ENCODE assay signal across 23 mouse cellular contexts in the genomic region with DNA sequence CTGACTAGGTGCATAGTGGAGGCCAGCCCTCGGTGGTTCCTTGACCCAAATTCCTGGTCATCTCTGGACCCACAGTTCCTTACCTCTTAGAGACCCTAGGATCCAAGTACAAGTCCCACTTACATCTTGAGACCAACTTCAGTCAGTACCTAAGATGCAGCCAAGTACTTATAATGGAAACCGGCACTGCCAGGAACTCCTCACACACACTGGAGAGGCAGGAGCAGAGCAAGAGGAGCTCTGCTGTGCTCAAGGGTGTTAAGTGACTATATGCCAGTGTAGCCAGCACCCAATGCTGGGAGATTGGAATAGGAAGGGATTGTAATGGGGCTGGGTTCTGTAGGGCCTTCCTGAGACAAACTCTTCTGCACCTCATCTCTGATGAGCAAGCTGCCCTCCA. TPM values are rescaled to one million over a fixed set of nuclear protein-coding genes. Genes with fewer than 3 reads are reported as not detected.
DNase-seq lines count a peak whose midpoint lies in the region; ATAC-seq and TF ChIP-seq lines count a peak whose summit lies in the region.
"Had no signal": no experiment of that assay in that cellular context is flagged by ENCODE, and none has a peak within 500 bp of the region (broad histone marks: within the 10 kb centered on the region; RNA-seq: fewer than 3 reads in every experiment).

No protein-coding gene starts in this region.

- H3K9ac ChIP-seq in heart, adult 2 months (ENCODE audit: low read depth, low read length) = no peak overlapping the region
- no peak overlapping the region for H3K9ac ChIP-seq in kidney, embryonic 15.5 days
- no peak overlapping the region for H3K9ac ChIP-seq in limb, embryonic 15.5 days
- no peak overlapping the region for H3K9ac ChIP-seq in forebrain, embryonic 11.5 days (ENCODE audit: low read length)
- H3K9ac ChIP-seq: forebrain, embryonic 13.5 days; heart, embryonic 12.5 days; limb, embryonic 13.5 days; liver, embryonic 12.5 days; liver, postnatal 0 days; midbrain, embryonic 13.5 days had no signal

- no peak for DNase-seq in heart, adult 2 months
- DNase-seq in heart, postnatal 25 days (ENCODE audit: low spot score) = no peak
- no peak for DNase-seq in kidney, adult 18-20 months
- no peak for DNase-seq in limb, embryonic 10.5 days (ENCODE audit: low spot score)
- DNase-seq in lung, postnatal 10 days = peak; percentile 33
- DNase-seq in forebrain, embryonic 11.5 days (ENCODE audit: low spot score) = no peak
- DNase-seq: embryo, embryonic 11 days; liver, postnatal 0 days; thymus, adult 2 months; thymus, postnatal 4 days had no signal

- no peak overlapping the region for H3K4me3 ChIP-seq in heart, adult 2 months
- H3K4me3 ChIP-seq in kidney, embryonic 15.5 days (replicated peaks) = no peak overlapping the region
- H3K4me3 ChIP-seq in limb, embryonic 15.5 days = no peak overlapping the region
- no peak overlapping the region for H3K4me3 ChIP-seq in limb, embryonic 10.5 days
- H3K4me3 ChIP-seq in forebrain, embryonic 11.5 days (ENCODE audit: low read depth, low read length) = no peak overlapping the region
- H3K4me3 ChIP-seq: forebrain, embryonic 13.5 days; heart, embryonic 12.5 days; limb, embryonic 13.5 days; liver, embryonic 12.5 days; midbrain, embryonic 13.5 days had no signal

- TF ChIP-seq CTCF in heart, adult 2 months (IDR thresholded peaks at IDR 0.05) = no peak

- no peaks in the 10 kb centered on the region for H3K79me2 ChIP-seq in heart, adult 2 months (replicated peaks; ENCODE audit: control insufficient read depth, insufficient read depth, low read length)

- H3K36me3 ChIP-seq in heart, adult 2 months (ENCODE audit: control insufficient read depth, insufficient read depth, low read length) = no peaks in the 10 kb centered on the region
- peaks cover 84% of the 10 kb centered on the region for H3K36me3 ChIP-seq in kidney, embryonic 15.5 days
- peaks cover 63% of the 10 kb centered on the region for H3K36me3 ChIP-seq in limb, embryonic 15.5 days
- peaks cover 95% of the 10 kb centered on the region for H3K36me3 ChIP-seq in limb, embryonic 10.5 days
- H3K36me3 ChIP-seq in forebrain, embryonic 11.5 days (ENCODE audit: control insufficient read depth, insufficient read depth, low read length) = peaks cover 5% of the 10 kb centered on the region

- no peaks in the 10 kb centered on the region for H3K27me3 ChIP-seq in heart, adult 2 months (ENCODE audit: control insufficient read depth, insufficient read depth, low read length)
- H3K27me3 ChIP-seq in kidney, embryonic 15.5 days = no peaks in the 10 kb centered on the region
- H3K27me3 ChIP-seq in limb, embryonic 15.5 days = no peaks in the 10 kb centered on the region
- H3K27me3 ChIP-seq in limb, embryonic 10.5 days (ENCODE audit: low read depth, poor library complexity, severe bottlenecking) = no peaks in the 10 kb centered on the region
- H3K27me3 ChIP-seq in forebrain, embryonic 11.5 days (ENCODE audit: control insufficient read depth, insufficient read depth, low read length) = no peaks in the 10 kb centered on the region
- H3K27me3 ChIP-seq: forebrain, embryonic 13.5 days; heart, embryonic 12.5 days; limb, embryonic 13.5 days; liver, embryonic 12.5 days; midbrain, embryonic 13.5 days; Patski had no signal

- H3K27ac ChIP-seq in heart, adult 2 months = peak overlapping the region; percentile 51
- peak overlapping the region; percentile 87 for H3K27ac ChIP-seq in kidney, embryonic 15.5 days
- H3K27ac ChIP-seq in limb, embryonic 15.5 days = 0 out of 2 replicates have a peak overlapping the region, but pooled peaks have one; percentile 3
- no peak overlapping the region for H3K27ac ChIP-seq in limb, embryonic 10.5 days
- H3K27ac ChIP-seq in forebrain, embryonic 11.5 days (ENCODE audit: low read depth, low read length) = no peak overlapping the region
- H3K27ac ChIP-seq: forebrain, embryonic 13.5 days; limb, embryonic 13.5 days; liver, embryonic 12.5 days; macrophage; midbrain, embryonic 13.5 days had no signal

- ATAC-seq in kidney, embryonic 15.5 days (replicated peaks; ENCODE audit: low FRiP score) = no peak
- no peak for ATAC-seq in limb, embryonic 15.5 days (ENCODE audit: insufficient number of reproducible peaks, low FRiP score, low TSS enrichment, low read depth)
- no peak for ATAC-seq in forebrain, embryonic 11.5 days (replicated peaks; ENCODE audit: low FRiP score)
- ATAC-seq: forebrain, embryonic 13.5 days; midbrain, embryonic 13.5 days had no signal

- no peak overlapping the region for H3K4me2 ChIP-seq in kidney, embryonic 15.5 days
- H3K4me2 ChIP-seq in limb, embryonic 15.5 days = no peak overlapping the region
- no peak overlapping the region for H3K4me2 ChIP-seq in forebrain, embryonic 11.5 days (ENCODE audit: low read depth, low read length, severe bottlenecking)
- H3K4me2 ChIP-seq: forebrain, embryonic 13.5 days; heart, embryonic 12.5 days; limb, embryonic 13.5 days; liver, embryonic 12.5 days; midbrain, embryonic 13.5 days had no signal

- 59% methylated on average over 2 of the region's 2 CpGs for WGBS in heart, adult 2 months
- WGBS in kidney, embryonic 15.5 days = 83% methylated on average over 2 of the region's 2 CpGs
- 86% methylated on average over 2 of the region's 2 CpGs for WGBS in limb, embryonic 15.5 days
- 95% methylated on average over 2 of the region's 2 CpGs for WGBS in limb, embryonic 10.5 days
- 96% methylated on average over 2 of the region's 2 CpGs for WGBS in forebrain, embryonic 11.5 days

- no peak for TF ChIP-seq EP300 in heart, adult 2 months (IDR thresholded peaks at IDR 0.05; ENCODE audit: insufficient read depth, low read depth, low read length)

- no peaks in the 10 kb centered on the region for H3K9me3 ChIP-seq in kidney, embryonic 15.5 days (replicated peaks)
- H3K9me3 ChIP-seq in limb, embryonic 15.5 days = no peaks in the 10 kb centered on the region
- no peaks in the 10 kb centered on the region for H3K9me3 ChIP-seq in limb, embryonic 10.5 days (replicated peaks)
- H3K9me3 ChIP-seq in forebrain, embryonic 11.5 days (ENCODE audit: control insufficient read depth, low read length) = no peaks in the 10 kb centered on the region
- H3K9me3 ChIP-seq: forebrain, embryonic 13.5 days; heart, embryonic 12.5 days; limb, embryonic 13.5 days; liver, embryonic 12.5 days; midbrain, embryonic 13.5 days had no signal

- peaks cover 23% of the 10 kb centered on the region for H3K4me1 ChIP-seq in heart, adult 2 months (ENCODE audit: control insufficient read depth, insufficient read depth, low read length)
- peaks cover 20% of the 10 kb centered on the region; the same call in 1 of the 2 replicates for H3K4me1 ChIP-seq in kidney, embryonic 15.5 days
- peaks cover 7% of the 10 kb centered on the region; the same call in 1 of the 2 replicates for H3K4me1 ChIP-seq in limb, embryonic 15.5 days
- no peaks in the 10 kb centered on the region for H3K4me1 ChIP-seq in limb, embryonic 10.5 days
- no peaks in the 10 kb centered on the region for H3K4me1 ChIP-seq in forebrain, embryonic 11.5 days (replicated peaks; ENCODE audit: control insufficient read depth, insufficient read depth, low read length)
- H3K4me1 ChIP-seq: forebrain, embryonic 13.5 days; limb, embryonic 13.5 days; liver, embryonic 12.5 days; midbrain, embryonic 13.5 days had no signal

- TF ChIP-seq POLR2A in heart, adult 2 months (IDR thresholded peaks at IDR 0.05; ENCODE audit: insufficient read depth, low read depth, low read length) = no peak

- intact Hi-C loops in heart, adult 2 months (cut with DNase I) = loop anchor here (5.0 kb wide), 1 partner anchor 123 kb away; a partner anchor contains a TSS
- intact Hi-C loops in heart, postnatal 25 days (cut with DNase I) = no loop called here

RNA-seq across cellular contexts. Expression of a gene that starts 27.2 kb away (rescaled TPM):
- total RNA-seq in heart, adult 2 months (2021) = under 1 TPM; 0.50 to 0.55 TPM
- polyA plus RNA-seq in heart, adult 2 months (2012; rRNA removed) = 1.00 TPM in 2 replicates
- total RNA-seq in heart, postnatal 25 days (2021) = under 1 TPM; 0.56 to 0.62 TPM
- polyA plus RNA-seq in kidney, embryonic 15.5 days (2015; fragmentation: Nextera tagmentation; extraction: Ambion mirVana) = 7.0 and 8.8 TPM in 2 replicates
- 1.2 and 1.3 TPM in 2 replicates for polyA plus RNA-seq in limb, embryonic 15.5 days (2015; fragmentation: Nextera tagmentation; extraction: Ambion mirVana)
- 1.3 and 1.8 TPM in 2 replicates for polyA plus RNA-seq in limb, embryonic 10.5 days (2016; fragmentation: Nextera tagmentation; extraction: Ambion mirVana)
- 1.8 and 2.5 TPM in 2 replicates for polyA plus RNA-seq in forebrain, embryonic 11.5 days (2014; fragmentation: Nextera tagmentation; extraction: Ambion mirVana)
- total RNA-seq: adrenal gland, postnatal 10 days; megakaryocyte-erythroid progenitor cell, adult 5-6 weeks; MEL; monocyte, adult 5-6 weeks had no signal
- polyA plus RNA-seq: macrophage had no signal

Comparison
In these comparisons a context has a peak if more than half of its experiments do, and no peak if none do; other contexts are left out.
1. H3K27ac ChIP-seq: peak in heart, adult 2 months (single experiment), kidney, embryonic 15.5 days (single experiment) and limb, embryonic 15.5 days (single experiment); none in limb, embryonic 10.5 days (single experiment) and forebrain, embryonic 11.5 days (single experiment).